Mouse (Mus musculus) limb, embryonic 13.5 days (tissue): ENCODE data around the gene Cep112. TPM values are rescaled to one million over a fixed set of nuclear protein-coding genes. Genes with fewer than 3 reads are reported as not detected.

Experiments used
- ATAC-seq: fragments of 200-750 bp; cut with Nextera tagmentation; 2 replicates; pipeline ENCODE4 v1.8.0; 2017; ENCODE audit warnings: low read depth, moderate number of reproducible peaks, moderate TSS enrichment; ENCODE audit not compliant: low FRiP score
- H3K27ac ChIP-seq: fragments of 300-500 bp; sonication (generic); 2 replicates; pipeline ENCODE4 v1.5.1; 2015; ENCODE audit warnings: inconsistent platforms, mild to moderate bottlenecking, moderate library complexity
- H3K27me3 ChIP-seq: fragments of 300-500 bp; sonication (generic); 2 replicates; pipeline ENCODE4 v1.6.1; 2015; ENCODE audit warnings: mild to moderate bottlenecking, inconsistent platforms
- H3K36me3 ChIP-seq: fragments of 300-500 bp; sonication (generic); 2 replicates; pipeline ENCODE4 v1.6.1; 2015; ENCODE audit warnings: inconsistent platforms, mild to moderate bottlenecking, moderate library complexity
- H3K4me1 ChIP-seq: fragments of 300-500 bp; sonication (generic); 2 replicates; pipeline ENCODE4 v1.6.1; 2015; ENCODE audit warnings: inconsistent platforms
- H3K4me2 ChIP-seq: fragments of 300-500 bp; sonication (generic); replicated peaks from 2 replicates; pipeline ENCODE4 v1.6.1; 2015; ENCODE audit warnings: inconsistent platforms, mild to moderate bottlenecking, moderate library complexity
- H3K4me3 ChIP-seq: fragments of 300-500 bp; sonication (generic); 2 replicates; pipeline ENCODE4 v1.5.1; 2015; ENCODE audit warnings: moderate library complexity, mild to moderate bottlenecking, inconsistent platforms
- H3K9ac ChIP-seq: fragments of 300-500 bp; sonication (generic); 2 replicates; pipeline ENCODE4 v1.6.1; 2015; ENCODE audit warnings: mild to moderate bottlenecking, inconsistent platforms
- H3K9me3 ChIP-seq: fragments of 300-500 bp; sonication (generic); 2 replicates; pipeline ENCODE4 v1.6.1; 2016; ENCODE audit warnings: inconsistent platforms
- WGBS: fragments of 180-500 bp; shearing (Covaris S2); methylation state at CpG from one replicate; pipeline ENCODE4 v1.1.7; 2015; 5-methylcytosine and 5-hydroxymethylcytosine counted together
- polyA plus RNA-seq: library from polyadenylated mRNA; unstranded; fragments of >200 nt; fragmentation: Nextera tagmentation; extraction: Ambion mirVana; gene quantifications from 2 replicates; pipeline ENCODE4 v1.2.1, GENCODE M21; 2015

The Cep112 gene
- polyA plus RNA-seq, 1 experiment from 2014 or later: 20.7 TPM

GRCm38 (mm10) chr11:108464138-108464537 lies 39.1 kb downstream of the Cep112 start:
- 75% methylated on average over 8 of the region's 8 CpGs for WGBS
- Histone ChIP-seq H3K4me3 (no peak overlapping the region), H3K36me3 (peaks cover 8% of the 10 kb centered on the region), H3K9me3 (no peaks in the 10 kb centered on the region), H3K27me3 (no peaks in the 10 kb centered on the region), H3K4me2 (no peak overlapping the region), H3K4me1 (no peaks in the 10 kb centered on the region), H3K27ac (no peak overlapping the region), H3K9ac (no peak overlapping the region)
- ATAC-seq: no peak

- ATAC-seq: no peak
- Histone ChIP-seq H3K4me3 (no peak overlapping the region), H3K27ac (no peak overlapping the region), H3K4me2 (no peak overlapping the region), H3K9ac (no peak overlapping the region), H3K9me3 (no peaks in the 10 kb centered on the region), H3K4me1 (no peaks in the 10 kb centered on the region), H3K36me3 (peaks cover 8% of the 10 kb centered on the region), H3K27me3 (no peaks in the 10 kb centered on the region)
- 85% methylated on average over 4 of the region's 4 CpGs for WGBS
Observed at GRCm38 (mm10) chr11:108464715-108465301, 39.8 kb downstream of the Cep112 start.

GRCm38 (mm10) chr11:108475738-108476137 lies 50.7 kb downstream of the Cep112 start:
- Histone ChIP-seq H3K4me2 (no peak overlapping the region), H3K4me3 (no peak overlapping the region), H3K36me3 (peaks cover 8% of the 10 kb centered on the region), H3K27me3 (no peaks in the 10 kb centered on the region), H3K4me1 (no peaks in the 10 kb centered on the region), H3K9ac (no peak overlapping the region), H3K27ac (no peak overlapping the region), H3K9me3 (no peaks in the 10 kb centered on the region)
- ATAC-seq: no peak
- WGBS: 51% methylated on average over 7 of the region's 7 CpGs

- Histone ChIP-seq H3K4me2 (no peak overlapping the region), H3K4me3 (no peak overlapping the region), H3K4me1 (no peaks in the 10 kb centered on the region), H3K9ac (no peak overlapping the region), H3K27ac (no peak overlapping the region), H3K36me3 (peaks cover 8% of the 10 kb centered on the region), H3K9me3 (no peaks in the 10 kb centered on the region), H3K27me3 (no peaks in the 10 kb centered on the region)
- ATAC-seq: no peak
- WGBS: 82% methylated on average over 1 of the region's 1 CpGs
Observed at GRCm38 (mm10) chr11:108476226-108476625, 51.2 kb downstream of the Cep112 start.

- ATAC-seq: no peak
- Histone ChIP-seq H3K4me2 (no peak overlapping the region), H3K27ac (no peak overlapping the region), H3K36me3 (no peaks in the 10 kb centered on the region), H3K4me3 (no peak overlapping the region), H3K27me3 (no peaks in the 10 kb centered on the region), H3K9ac (no peak overlapping the region), H3K9me3 (no peaks in the 10 kb centered on the region), H3K4me1 (0 out of 2 replicates have a peak, but pooled peaks cover 3% of the 10 kb centered on the region)
- 31% methylated on average over 4 of the region's 4 CpGs for WGBS
Observed at GRCm38 (mm10) chr11:108483976-108484375, 59.0 kb downstream of the Cep112 start.

GRCm38 (mm10) chr11:108488256-108488655 lies 63.3 kb downstream of the Cep112 start:
- Histone ChIP-seq H3K27ac (no peak overlapping the region), H3K4me2 (no peak overlapping the region), H3K9me3 (no peaks in the 10 kb centered on the region), H3K36me3 (0 out of 2 replicates have a peak, but pooled peaks cover 5% of the 10 kb centered on the region), H3K4me3 (no peak overlapping the region), H3K27me3 (no peaks in the 10 kb centered on the region), H3K9ac (no peak overlapping the region), H3K4me1 (0 out of 2 replicates have a peak, but pooled peaks cover 3% of the 10 kb centered on the region)
- 79% methylated on average over 2 of the region's 2 CpGs for WGBS
- ATAC-seq: no peak

- H3K36me3 ChIP-seq: 0 out of 2 replicates have a peak, but pooled peaks cover 5% of the 10 kb centered on the region
- no peaks in the 10 kb centered on the region for H3K27me3 ChIP-seq
- no peak overlapping the region for H3K27ac ChIP-seq
- H3K9me3 ChIP-seq: no peaks in the 10 kb centered on the region
- ATAC-seq: no peak
- H3K9ac ChIP-seq: no peak overlapping the region
- no peaks in the 10 kb centered on the region for H3K4me1 ChIP-seq
- H3K4me2 ChIP-seq: no peak overlapping the region
- no peak overlapping the region for H3K4me3 ChIP-seq
- 85% methylated on average over 4 of the region's 4 CpGs for WGBS
Observed at GRCm38 (mm10) chr11:108489863-108490262, 64.9 kb downstream of the Cep112 start.

GRCm38 (mm10) chr11:108508190-108508589 lies 83.2 kb downstream of the Cep112 start:
- Histone ChIP-seq H3K36me3 (peaks cover 7% of the 10 kb centered on the region; the same call in 1 of the 2 replicates), H3K9ac (no peak overlapping the region), H3K4me1 (no peaks in the 10 kb centered on the region), H3K4me3 (no peak overlapping the region), H3K27me3 (no peaks in the 10 kb centered on the region), H3K27ac (no peak overlapping the region), H3K4me2 (no peak overlapping the region), H3K9me3 (no peaks in the 10 kb centered on the region)
- 92% methylated on average over 5 of the region's 5 CpGs for WGBS
- ATAC-seq: no peak

GRCm38 (mm10) chr11:108527725-108528363 lies 102.9 kb downstream of the Cep112 start:
- H3K4me1 ChIP-seq: peaks cover 6% of the 10 kb centered on the region
- H3K9ac ChIP-seq: no peak overlapping the region
- H3K27me3 ChIP-seq: no peaks in the 10 kb centered on the region
- no peak overlapping the region for H3K4me2 ChIP-seq
- H3K27ac ChIP-seq: no peak overlapping the region
- no peak overlapping the region for H3K4me3 ChIP-seq
- no peaks in the 10 kb centered on the region for H3K36me3 ChIP-seq
- no peaks in the 10 kb centered on the region for H3K9me3 ChIP-seq
- ATAC-seq: no peak
- 15% methylated on average over 5 of the region's 5 CpGs for WGBS

- Histone ChIP-seq H3K27ac (no peak overlapping the region), H3K4me3 (no peak overlapping the region), H3K27me3 (no peaks in the 10 kb centered on the region), H3K9ac (no peak overlapping the region), H3K36me3 (peaks cover 5% of the 10 kb centered on the region; the same call in 1 of the 2 replicates), H3K4me1 (peaks cover 3% of the 10 kb centered on the region), H3K9me3 (no peaks in the 10 kb centered on the region), H3K4me2 (no peak overlapping the region)
- ATAC-seq: no peak
- whole genome bisulfite sequencing: 58% methylated on average over 1 of the region's 1 CpGs
Observed at GRCm38 (mm10) chr11:108532901-108533300, 107.9 kb downstream of the Cep112 start.

GRCm38 (mm10) chr11:108534014-108534413 lies 109.0 kb downstream of the Cep112 start:
- Histone ChIP-seq H3K27me3 (no peaks in the 10 kb centered on the region), H3K9me3 (no peaks in the 10 kb centered on the region), H3K4me1 (no peaks in the 10 kb centered on the region), H3K4me3 (no peak overlapping the region), H3K4me2 (no peak overlapping the region), H3K27ac (no peak overlapping the region), H3K36me3 (peaks cover 5% of the 10 kb centered on the region; the same call in 1 of the 2 replicates), H3K9ac (no peak overlapping the region)
- ATAC-seq: no peak
- WGBS: 95% methylated on average over 3 of the region's 3 CpGs

- Histone ChIP-seq H3K4me3 (no peak overlapping the region), H3K4me1 (peaks cover 8% of the 10 kb centered on the region), H3K27me3 (no peaks in the 10 kb centered on the region), H3K9me3 (no peaks in the 10 kb centered on the region), H3K36me3 (no peaks in the 10 kb centered on the region), H3K9ac (no peak overlapping the region), H3K4me2 (peak overlapping the region; percentile 43), H3K27ac (0 out of 2 replicates have a peak overlapping the region, but pooled peaks have one; percentile 33)
- peak; percentile 84 for ATAC-seq
- 6% methylated on average over 4 of the region's 4 CpGs for WGBS
Observed at GRCm38 (mm10) chr11:108552997-108553622, 128.1 kb downstream of the Cep112 start.
